Mouse (Mus musculus) stomach, postnatal 0 days (tissue): Measurements from ENCODE around the gene Adam11. TPM values are rescaled to one million over a fixed set of nuclear protein-coding genes. Genes with fewer than 3 reads are reported as not detected.
"Not testable (repeated sequence)": the region's sequence is repeated elsewhere in the genome, so short reads cannot be mapped to it uniquely, and the experiment has no call there.

ENCODE experiments used
- ATAC-seq: fragments of 200-750 bp; cut with Nextera tagmentation; 2 replicates; pipeline ENCODE4 v1.8.0; 2017; ENCODE audit not compliant: low FRiP score, low TSS enrichment
- DNase-seq: peaks from one replicate; pipeline ENCODE4 v3.0.0-alpha.2; 2016; ENCODE audit warnings: low spot score
- H3K27ac ChIP-seq: fragments of 300-500 bp; sonication (generic); replicated peaks from 2 replicates; pipeline ENCODE4 v1.5.1; 2014; ENCODE audit warnings: mild to moderate bottlenecking, control low read depth
- H3K27me3 ChIP-seq: fragments of 300-500 bp; sonication (generic); 2 replicates; pipeline ENCODE4 v1.6.1; 2014; ENCODE audit warnings: low read length; ENCODE audit not compliant: control insufficient read depth, insufficient read depth
- H3K36me3 ChIP-seq: fragments of 300-500 bp; sonication (generic); 2 replicates; pipeline ENCODE4 v1.6.1; 2014; ENCODE audit warnings: low read length, mixed read lengths; ENCODE audit not compliant: control insufficient read depth, insufficient read depth
- H3K4me1 ChIP-seq: fragments of 300-500 bp; sonication (generic); replicated peaks from 2 replicates; pipeline ENCODE4 v1.6.1; 2014; ENCODE audit warnings: antibody characterized with exemption; ENCODE audit not compliant: control insufficient read depth, insufficient read depth
- H3K4me2 ChIP-seq: fragments of 300-500 bp; sonication (generic); replicated peaks from 2 replicates; pipeline ENCODE4 v1.6.1; 2014; ENCODE audit warnings: low read depth, mild to moderate bottlenecking, control low read depth, moderate library complexity
- H3K4me3 ChIP-seq: fragments of 300-500 bp; sonication (generic); 2 replicates; pipeline ENCODE4 v1.5.1; 2014; ENCODE audit warnings: low read depth, low read length, control low read depth
- H3K9ac ChIP-seq: fragments of 300-500 bp; sonication (generic); 2 replicates; pipeline ENCODE4 v1.6.1; 2014; ENCODE audit warnings: mild to moderate bottlenecking, low read length, control low read depth, mixed read lengths
- H3K9me3 ChIP-seq: fragments of 300-500 bp; sonication (generic); 2 replicates; pipeline ENCODE4 v1.6.1; 2016; ENCODE audit warnings: low read length; ENCODE audit not compliant: control insufficient read depth
- CTCF ChIP-seq: IDR thresholded peaks from 2 replicates; pipeline ENCODE4 v1.5.1; 2016; ENCODE audit warnings: antibody characterized with exemption, low read depth, mild to moderate bottlenecking, moderate library complexity
- EP300 ChIP-seq: optimal IDR thresholded peaks from 2 replicates; pipeline ENCODE3; 2016; ENCODE audit warnings: antibody characterized with exemption
- WGBS: fragments of 180-500 bp; shearing (Covaris S2); extraction: QIAGEN DNeasy Blood & Tissue Kit; methylation state at CpG from one replicate; pipeline ENCODE4 v1.1.7; 2014; 5-methylcytosine and 5-hydroxymethylcytosine counted together
- polyA plus RNA-seq: library from polyadenylated mRNA; unstranded; fragments of >200 nt; fragmentation: Nextera tagmentation; extraction: Ambion mirVana; gene quantifications from 2 replicates; pipeline ENCODE4 v1.2.1, GENCODE M21; 2015

Gene Adam11
- polyA plus RNA-seq, result 1.8 and 2.0 TPM in 2 replicates

GRCm38 (mm10) chr11:102761309-102762210 lies at the start of gene Adam11:
TSS of gene Adam11 (plus strand) at chr11:102761439.
- Histone ChIP-seq H3K36me3 (no peaks in the 10 kb centered on the region), H3K27ac (no peak within 1 kb of the TSS), H3K4me3 (peak within 1 kb of the TSS; percentile 57), H3K4me2 (peak within 1 kb of the TSS; percentile 99), H3K9me3 (no peaks in the 10 kb centered on the region), H3K4me1 (no peaks in the 10 kb centered on the region), H3K9ac (peak within 1 kb of the TSS; percentile 59), H3K27me3 (no peaks in the 10 kb centered on the region)
- ATAC-seq, result 0 out of 2 replicates have a peak, but pooled peaks have one; percentile 13
- TF ChIP-seq CTCF, result no peak
- no peak for DNase-seq
- WGBS, result under 1% methylated on average over 37 of the region's 76 CpGs

DNA sequence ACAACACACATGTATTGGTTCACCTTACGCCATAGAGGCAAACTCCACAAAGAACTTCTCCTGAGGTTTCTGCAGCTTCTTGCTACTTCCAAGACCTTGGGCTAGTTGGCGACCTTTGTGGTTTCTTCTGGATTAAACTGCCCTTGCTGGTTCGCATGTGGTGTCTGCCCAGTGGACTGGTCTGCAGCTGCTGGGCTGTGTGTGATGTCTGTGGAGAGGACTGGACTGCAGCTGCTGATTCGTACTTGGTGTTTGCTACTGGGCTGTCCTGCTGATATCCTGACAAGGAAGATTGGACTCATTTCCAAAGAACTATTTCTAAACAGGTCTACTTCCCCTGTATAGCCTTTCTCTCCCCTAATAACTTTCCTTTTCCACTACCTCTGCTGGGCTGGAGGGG lies 48.8 kb upstream of the Adam11 start:
- no peak overlapping the region for H3K4me3 ChIP-seq
- H3K9me3 ChIP-seq, result no peaks in the 10 kb centered on the region
- H3K4me2 ChIP-seq, result no peak overlapping the region
- no peak overlapping the region for H3K27ac ChIP-seq
- H3K36me3 ChIP-seq, result no peaks in the 10 kb centered on the region
- DNase-seq, result no peak
- no peaks in the 10 kb centered on the region for H3K4me1 ChIP-seq
- TF ChIP-seq EP300 (no peak), CTCF (no peak)
- no peaks in the 10 kb centered on the region for H3K27me3 ChIP-seq
- WGBS, result 86% methylated on average over 4 of the region's 4 CpGs
- ATAC-seq, result no peak
- H3K9ac ChIP-seq, result no peak overlapping the region

- H3K9me3 ChIP-seq, H3K27me3 ChIP-seq, H3K36me3 ChIP-seq, DNase-seq, H3K4me2 ChIP-seq, H3K9ac ChIP-seq, ATAC-seq, H3K4me1 ChIP-seq, H3K4me3 ChIP-seq, H3K27ac ChIP-seq: not testable (repeated sequence)
- peak; percentile 49 for TF ChIP-seq CTCF
- 83% methylated on average over 2 of the region's 2 CpGs for WGBS
These were observed 46.7 kb upstream of the Adam11 start for GRCm38 (mm10) chr11:102714578-102714977.

GRCm38 (mm10) chr11:102716135-102716534 lies 45.1 kb upstream of the Adam11 start:
- no peaks in the 10 kb centered on the region for H3K4me1 ChIP-seq
- no peak overlapping the region for H3K4me2 ChIP-seq
- WGBS, result 68% methylated on average over 7 of the region's 7 CpGs
- TF ChIP-seq EP300 (no peak), CTCF (no peak)
- H3K36me3 ChIP-seq, result no peaks in the 10 kb centered on the region
- no peaks in the 10 kb centered on the region for H3K27me3 ChIP-seq
- DNase-seq (no peak), ATAC-seq (no peak)
- H3K9ac ChIP-seq, result no peak overlapping the region
- H3K4me3 ChIP-seq, result no peak overlapping the region
- no peaks in the 10 kb centered on the region for H3K9me3 ChIP-seq
- no peak overlapping the region for H3K27ac ChIP-seq

GRCm38 (mm10) chr11:102725574-102725973 lies 35.7 kb upstream of the Adam11 start:
- ATAC-seq (no peak), DNase-seq (no peak)
- no peak overlapping the region for H3K9ac ChIP-seq
- no peaks in the 10 kb centered on the region for H3K36me3 ChIP-seq
- TF ChIP-seq EP300 (no peak), CTCF (peak; percentile 65)
- no peaks in the 10 kb centered on the region for H3K4me1 ChIP-seq
- no peak overlapping the region for H3K4me3 ChIP-seq
- H3K4me2 ChIP-seq, result no peak overlapping the region
- H3K27me3 ChIP-seq, result no peaks in the 10 kb centered on the region
- WGBS, result 24% methylated on average over 3 of the region's 3 CpGs
- no peaks in the 10 kb centered on the region for H3K9me3 ChIP-seq
- H3K27ac ChIP-seq, result no peak overlapping the region

DNA sequence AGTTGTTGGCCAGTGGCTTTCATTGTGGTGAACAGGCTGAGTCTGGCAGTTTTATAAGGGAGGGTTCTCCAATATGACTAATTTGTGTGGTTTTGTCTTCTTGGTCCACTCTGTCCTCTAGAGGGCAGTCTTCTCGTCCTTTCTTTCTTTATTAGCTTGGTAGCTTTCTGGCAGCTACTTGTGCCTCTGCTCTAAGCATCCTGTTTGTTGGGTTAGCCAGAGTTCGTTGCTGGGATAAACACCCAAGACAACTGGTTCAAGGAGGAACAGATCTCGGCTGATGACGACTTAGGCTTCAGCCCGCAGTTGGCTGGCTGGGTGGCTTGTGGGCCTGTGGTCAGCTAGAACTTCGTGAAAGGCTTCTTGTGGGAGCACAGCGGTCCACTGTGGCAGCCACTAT lies 32.6 kb upstream of the Adam11 start:
- Histone ChIP-seq H3K4me1 (no peaks in the 10 kb centered on the region), H3K4me3 (no peak overlapping the region), H3K36me3 (no peaks in the 10 kb centered on the region), H3K27me3 (no peaks in the 10 kb centered on the region), H3K4me2 (no peak overlapping the region), H3K27ac (no peak overlapping the region), H3K9ac (no peak overlapping the region), H3K9me3 (no peaks in the 10 kb centered on the region)
- DNase-seq (no peak), ATAC-seq (peak; percentile 73; the same call in 1 of the 2 replicates)
- TF ChIP-seq EP300 (no peak), CTCF (peak; percentile 76)
- WGBS, result 37% methylated on average over 7 of the region's 7 CpGs
